Mouse (Mus musculus): Measurements from ENCODE around the gene Lamp2. TPM values are rescaled to one million over a fixed set of nuclear protein-coding genes. Genes with fewer than 3 reads are reported as not detected.
"Not testable (repeated sequence)": the region's sequence is repeated elsewhere in the genome, so short reads cannot be mapped to it uniquely, and the experiment has no call there.

Lamp2 gene
- total RNA-seq (2014; fragmentation: Nextera tagmentation) = 161 and 173 TPM in 2 replicates
- total RNA-seq (2017) = 179 and 206 TPM in 2 replicates

- ATAC-seq (replicated peaks; ENCODE audit: poor library complexity, severe bottlenecking) = peak; percentile 86
These were observed at the start of gene Lamp2 for GRCm38 (mm10) chrX:38455890-38456634. Lamp2 (minus strand) TSS chrX:38456454.

DNA sequence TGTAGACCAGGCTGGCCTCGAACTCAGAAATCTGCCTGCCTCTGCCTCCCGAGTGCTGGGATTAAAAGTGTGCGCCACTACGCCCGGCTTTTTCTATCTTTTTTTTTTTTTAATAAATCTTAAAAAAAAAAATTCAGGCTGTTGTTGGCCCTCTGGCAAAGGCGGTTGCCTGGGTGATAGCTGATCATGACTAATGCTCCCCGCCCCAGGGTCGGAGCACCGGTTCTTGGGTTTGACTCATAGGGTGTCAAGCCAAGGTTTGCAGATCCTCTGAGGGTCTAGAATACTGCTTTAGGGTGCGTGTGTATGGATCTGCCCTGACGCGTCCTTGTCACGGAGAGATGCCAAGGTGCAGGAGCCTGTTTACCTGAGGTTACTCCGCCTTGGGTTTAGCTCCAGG is 48.6 kb upstream of the Lamp2 start:
- no peak for ATAC-seq (replicated peaks; ENCODE audit: poor library complexity, severe bottlenecking)

DNA sequence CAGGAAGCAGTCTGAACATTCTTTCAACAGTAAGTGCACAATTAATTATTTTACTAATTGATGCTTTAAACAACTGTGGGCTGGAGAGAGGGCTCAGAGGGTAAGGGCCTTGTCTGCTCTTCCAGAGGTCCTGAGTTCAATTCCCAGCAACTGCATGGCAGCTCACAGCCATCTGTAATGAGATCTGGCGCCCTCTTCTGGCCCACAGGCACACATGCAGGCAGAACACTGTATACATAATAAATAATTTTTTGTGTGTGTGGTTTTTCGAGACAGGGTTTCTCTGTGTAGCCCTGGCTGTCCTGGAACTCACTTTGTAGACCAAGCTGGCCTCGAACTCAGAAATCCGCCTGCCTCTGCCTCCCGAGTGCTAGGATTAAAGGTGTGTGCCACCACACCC is 45.9 kb upstream of the Lamp2 start:
- not testable (repeated sequence) for ATAC-seq (replicated peaks; ENCODE audit: poor library complexity, severe bottlenecking)

DNA sequence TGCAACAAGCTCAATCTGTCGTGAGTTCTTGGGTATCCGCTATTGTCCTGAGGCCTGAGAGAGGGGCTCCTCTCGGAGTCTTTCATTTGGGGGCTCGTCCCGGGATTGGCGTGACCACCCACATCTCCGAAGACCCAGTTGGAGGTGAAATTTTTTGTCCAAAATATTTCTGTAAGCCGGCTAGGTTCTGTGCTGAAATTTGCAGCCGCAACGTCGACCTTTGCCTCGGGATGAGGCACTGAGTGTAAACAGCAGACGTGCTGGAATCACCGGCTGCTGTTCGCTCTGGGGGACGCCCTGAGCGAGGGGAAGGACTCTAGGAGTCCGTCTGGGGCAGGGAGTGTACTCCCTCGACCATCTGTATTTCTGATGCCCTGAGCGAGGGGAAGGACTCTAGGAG is 29.2 kb upstream of the Lamp2 start:
- not testable (repeated sequence) for ATAC-seq (replicated peaks; ENCODE audit: poor library complexity, severe bottlenecking)

GRCm38 (mm10) chrX:38478583-38478982 is 22.3 kb upstream of the Lamp2 start:
- no peak for ATAC-seq (replicated peaks; ENCODE audit: poor library complexity, severe bottlenecking)

DNA sequence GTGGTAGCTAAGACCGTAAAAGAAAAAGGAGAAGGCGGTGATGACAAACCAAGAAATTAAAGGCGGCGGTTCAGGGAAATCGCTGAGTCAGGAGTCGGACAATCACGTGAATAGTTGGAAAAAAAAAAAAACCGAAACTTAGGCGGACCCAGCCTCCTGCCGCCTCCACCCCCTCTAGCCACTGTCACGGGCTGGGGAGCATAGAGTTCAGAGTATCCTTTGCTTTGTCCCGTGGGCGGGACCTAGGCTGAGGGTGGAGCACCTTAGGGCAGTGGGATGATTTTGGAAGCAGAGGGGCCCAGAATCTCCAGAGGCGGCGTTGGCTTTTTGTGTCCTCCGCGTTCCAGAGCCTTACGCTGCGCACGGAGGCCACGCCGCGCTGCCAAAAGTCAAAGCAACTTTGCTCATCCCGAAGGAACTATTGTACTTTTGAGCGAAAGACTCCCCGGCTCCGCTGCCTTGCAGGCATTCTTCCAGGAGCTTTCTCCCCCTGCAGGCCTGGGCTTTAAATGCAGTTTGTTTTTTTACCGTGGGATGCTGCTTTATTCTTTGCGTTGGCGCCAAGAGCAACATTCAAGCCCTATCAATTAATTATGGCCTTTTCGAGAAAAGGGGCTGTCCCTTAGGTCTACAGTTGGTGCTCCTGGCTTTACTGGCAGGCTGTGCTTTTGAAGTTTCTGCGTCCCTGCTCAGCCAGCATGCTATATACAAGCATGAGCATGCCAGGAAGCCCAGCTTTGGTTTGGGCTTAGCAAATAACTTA is 17.5 kb upstream of the Lamp2 start:
- peak; percentile 99 for ATAC-seq (replicated peaks; ENCODE audit: poor library complexity, severe bottlenecking)

- ATAC-seq (replicated peaks; ENCODE audit: poor library complexity, severe bottlenecking) = peak; percentile 31; the same call in 1 of the 2 replicates
These were observed 16.9 kb upstream of the Lamp2 start for GRCm38 (mm10) chrX:38473164-38473536.

GRCm38 (mm10) chrX:38466236-38466635 is 10.0 kb upstream of the Lamp2 start:
- ATAC-seq (replicated peaks; ENCODE audit: poor library complexity, severe bottlenecking) = no peak

DNA sequence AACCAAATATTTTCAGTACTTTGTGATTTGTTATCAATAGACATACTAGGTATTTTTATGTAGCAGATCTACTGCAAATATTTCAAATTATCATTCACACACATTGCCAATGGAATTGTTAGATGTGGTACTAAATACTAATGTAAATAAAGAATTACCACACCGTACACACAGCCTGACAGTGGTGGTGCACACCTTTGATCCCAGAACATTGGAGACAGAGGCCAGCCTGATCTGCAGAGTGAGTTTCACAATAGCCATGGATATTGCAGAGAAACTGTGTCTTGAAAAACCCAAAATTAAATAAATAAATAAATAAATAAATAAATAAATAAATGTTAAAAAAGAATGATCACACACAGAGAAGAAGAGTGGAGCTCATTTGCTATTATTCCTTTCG is 6.9 kb upstream of the Lamp2 start:
- ATAC-seq (replicated peaks; ENCODE audit: poor library complexity, severe bottlenecking) = no peak

- ATAC-seq (replicated peaks; ENCODE audit: poor library complexity, severe bottlenecking) = peak; percentile 97
These were observed 5.8 kb upstream of the Lamp2 start for GRCm38 (mm10) chrX:38462101-38462500.

GRCm38 (mm10) chrX:38460887-38461286 is 4.6 kb upstream of the Lamp2 start:
- ATAC-seq (replicated peaks; ENCODE audit: poor library complexity, severe bottlenecking) = peak; percentile 44

DNA sequence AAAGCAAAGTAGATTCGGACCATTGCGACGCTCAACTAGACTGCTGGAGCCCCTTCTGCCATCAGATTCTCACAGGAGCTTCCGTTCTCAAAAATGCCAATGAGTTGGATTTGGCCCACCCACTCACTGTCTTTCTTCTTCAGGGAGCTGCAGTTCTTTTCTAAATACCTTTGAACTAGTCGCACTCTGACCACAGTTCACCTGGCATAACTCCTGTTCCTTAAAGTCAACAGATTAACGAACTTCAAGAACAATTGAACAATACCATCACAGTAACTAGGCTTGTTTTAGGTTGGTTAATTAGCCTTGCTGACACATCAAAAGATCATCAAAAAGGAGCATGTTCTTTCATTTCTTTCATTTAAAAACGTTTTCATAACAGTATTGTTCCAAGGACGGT is 2.8 kb upstream of the Lamp2 start:
- no peak for ATAC-seq (replicated peaks; ENCODE audit: poor library complexity, severe bottlenecking)

DNA sequence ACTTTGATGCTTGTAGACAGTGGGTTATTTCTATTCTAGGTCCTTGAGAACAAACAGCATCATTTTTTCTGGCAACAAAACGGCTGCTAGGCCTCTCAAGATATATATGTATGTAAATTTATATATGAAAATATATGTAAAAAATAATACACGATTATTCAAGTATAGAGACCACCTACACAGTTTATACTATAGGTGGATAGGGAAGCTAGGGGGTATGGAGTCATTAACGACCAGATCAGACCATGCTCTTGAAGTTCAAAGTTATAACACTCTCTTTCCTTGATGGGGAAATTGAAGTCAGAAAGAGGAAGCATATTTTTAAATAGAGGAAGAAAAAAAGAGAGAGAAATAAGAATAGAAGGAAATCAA is 367 bp upstream of the Lamp2 start:
- peak; percentile 46 for ATAC-seq (replicated peaks; ENCODE audit: poor library complexity, severe bottlenecking)

GRCm38 (mm10) chrX:38455474-38455873 is 780 bp downstream of the Lamp2 start:
- ATAC-seq (replicated peaks; ENCODE audit: poor library complexity, severe bottlenecking) = no peak

GRCm38 (mm10) chrX:38454900-38455299 is 1.4 kb downstream of the Lamp2 start:
- no peak for ATAC-seq (replicated peaks; ENCODE audit: poor library complexity, severe bottlenecking)

DNA sequence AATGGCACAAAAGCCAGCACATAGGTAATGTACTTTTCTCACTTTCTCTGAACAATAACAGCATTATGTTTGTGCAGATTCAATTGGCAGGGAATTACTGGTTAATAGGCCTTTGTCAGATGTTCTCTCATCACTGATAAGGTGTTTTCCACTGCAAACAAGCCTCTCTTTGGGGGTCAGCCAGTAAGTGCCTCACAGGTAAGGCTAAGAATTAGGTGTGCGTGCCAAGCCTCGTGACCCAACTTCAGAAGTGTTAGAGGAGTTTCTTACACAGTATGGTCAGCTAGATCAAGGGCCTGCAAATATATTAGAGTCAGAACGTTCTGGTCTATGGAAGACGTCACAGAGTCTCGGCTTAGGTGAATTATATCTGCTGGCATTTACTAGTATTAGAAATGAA is 2.3 kb downstream of the Lamp2 start:
- ATAC-seq (replicated peaks; ENCODE audit: poor library complexity, severe bottlenecking) = no peak

DNA sequence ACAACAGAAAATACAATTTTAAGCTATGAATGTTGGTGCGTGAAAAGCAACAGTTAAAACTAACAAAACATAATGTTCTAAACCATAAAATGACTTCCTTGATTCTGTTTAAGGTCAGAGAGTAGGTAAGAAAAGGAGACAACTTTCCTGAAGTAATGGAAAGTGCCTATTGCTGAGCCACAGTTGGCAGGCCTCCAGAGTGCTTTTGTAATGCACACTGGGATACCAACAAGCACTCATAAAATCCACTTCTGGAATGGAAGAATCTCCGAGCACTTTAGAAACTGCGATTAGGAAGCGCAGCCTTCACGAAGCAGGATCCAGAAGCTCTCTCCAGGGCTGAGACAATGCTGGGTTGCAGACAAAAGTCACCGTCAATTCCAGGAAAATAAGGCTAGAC is 5.8 kb downstream of the Lamp2 start:
- no peak for ATAC-seq (replicated peaks; ENCODE audit: poor library complexity, severe bottlenecking)

- ATAC-seq (replicated peaks; ENCODE audit: poor library complexity, severe bottlenecking) = no peak
These were observed 10.5 kb downstream of the Lamp2 start for GRCm38 (mm10) chrX:38445705-38446104.

- ATAC-seq (replicated peaks; ENCODE audit: poor library complexity, severe bottlenecking) = no peak
These were observed 13.8 kb downstream of the Lamp2 start for GRCm38 (mm10) chrX:38442425-38442824.

GRCm38 (mm10) chrX:38439629-38440028 is 16.6 kb downstream of the Lamp2 start:
- no peak for ATAC-seq (replicated peaks; ENCODE audit: poor library complexity, severe bottlenecking)

DNA sequence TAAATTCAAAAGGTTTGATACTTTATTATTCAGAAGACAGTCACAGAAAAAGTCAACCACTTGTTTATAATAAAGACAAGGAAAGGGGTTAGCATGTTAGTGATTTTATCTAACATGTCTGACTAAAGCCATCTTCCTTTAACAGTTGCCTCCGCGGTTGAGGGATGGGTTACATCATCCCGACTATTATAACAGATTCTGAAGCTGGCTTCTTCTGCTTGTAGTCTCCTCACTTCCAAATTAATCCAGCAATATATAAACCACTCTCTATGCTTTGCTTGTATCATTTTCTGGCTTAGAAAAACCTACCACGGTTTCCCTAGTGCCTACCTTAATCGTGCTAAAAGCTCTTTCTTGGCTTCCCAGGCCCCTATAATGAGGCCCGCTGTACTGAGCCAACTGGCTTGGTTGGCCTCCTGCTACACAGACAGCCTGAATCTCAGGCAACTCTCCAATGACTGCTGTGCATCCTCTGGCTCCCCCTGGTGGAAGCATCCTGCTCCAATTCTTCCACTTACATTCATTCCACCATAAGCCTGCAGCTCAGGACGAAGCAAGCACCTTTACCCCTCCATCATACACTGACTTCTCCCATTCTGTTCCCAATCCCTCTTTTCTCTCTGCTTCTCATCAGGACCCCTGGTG is 18.0 kb downstream of the Lamp2 start:
- peak; percentile 88 for ATAC-seq (replicated peaks; ENCODE audit: poor library complexity, severe bottlenecking)

All from granulocyte monocyte progenitor cell, adult 5-6 weeks (primary cell).